1 mouse cellular context compared by ENCODE assay signal in genomic region chr8:85086238-85086637, GRCm38 (mm10).
TF ChIP-seq lines count a peak whose summit lies in the region.

No protein-coding gene starts in this region.

TF ChIP-seq in CH12.LX, 34 proteins besides CTCF, POLR2A, EP300 and RAD21:
- TF ChIP-seq ZC3H11A (IDR thresholded peaks at IDR 0.05; ENCODE audit: low read depth, low read length) (no peak), NELFE (IDR thresholded peaks at IDR 0.05; ENCODE audit: low read depth, low read length) (no peak), NRF1 (IDR thresholded peaks at IDR 0.05; ENCODE audit: low read depth, low read length) (no peak), MXI1 (IDR thresholded peaks at IDR 0.05; ENCODE audit: low read depth, low read length) (no peak), USF2 (conservative IDR thresholded peaks at IDR 0.05; ENCODE audit: low read depth, low read length) (no peak), GABPA (IDR thresholded peaks at IDR 0.05; ENCODE audit: insufficient replicate concordance, low read depth, low read length) (no peak), CHD1 (IDR thresholded peaks at IDR 0.05; ENCODE audit: low read depth, low read length) (no peak), JUN (IDR thresholded peaks at IDR 0.05; ENCODE audit: insufficient read depth, low read depth, low read length) (no peak), PAX5 (IDR thresholded peaks at IDR 0.05; ENCODE audit: low read length) (no peak), ZNF384 (IDR thresholded peaks at IDR 0.05; ENCODE audit: low read depth, low read length) (no peak)
